Mouse (Mus musculus): ENCODE data around the gene 6030408B16Rik. TPM values are rescaled to one million over a fixed set of nuclear protein-coding genes. Genes with fewer than 3 reads are reported as not detected.

The 6030408B16Rik gene
- total and polyA plus RNA-seq, 3 experiments, result 0.70 to 6.3 (median 1.1) TPM

DNA sequence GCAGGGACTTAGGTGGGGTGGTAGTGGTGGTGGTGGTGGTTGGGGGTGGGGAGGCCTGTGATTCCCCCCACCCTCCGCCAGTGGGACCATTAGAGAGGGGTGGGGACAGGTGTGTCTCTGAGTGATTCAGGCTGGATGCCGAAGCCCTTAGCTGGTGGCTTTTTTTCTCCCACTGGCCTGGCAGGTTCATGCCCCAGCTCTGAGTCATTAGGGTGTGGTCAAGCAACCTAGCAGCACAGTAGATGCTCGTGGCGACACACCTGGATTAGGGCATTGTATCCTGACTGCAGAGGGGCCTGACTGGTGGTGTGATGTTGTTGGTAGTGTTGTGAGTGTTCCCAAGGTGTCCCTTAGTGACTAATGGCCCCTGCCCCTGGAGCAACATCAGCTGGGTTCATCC, 38.1 kb downstream of the 6030408B16Rik start:
- 70% methylated on average over 4 of the region's 4 CpGs for WGBS
- intact Hi-C loops (cut with DNase I), result no loop called here
- DNase-seq, result no peak
- H3K9ac ChIP-seq (ENCODE audit: low read depth, low read length), result no peak overlapping the region
- no peak overlapping the region for H3K4me3 ChIP-seq
- no peaks in the 10 kb centered on the region for H3K27me3 ChIP-seq (ENCODE audit: control insufficient read depth, insufficient read depth, low read length)
- H3K79me2 ChIP-seq (replicated peaks; ENCODE audit: control insufficient read depth, insufficient read depth, low read length), result no peaks in the 10 kb centered on the region
- H3K4me1 ChIP-seq (ENCODE audit: control insufficient read depth, insufficient read depth, low read length), result no peaks in the 10 kb centered on the region
- H3K27ac ChIP-seq, result no peak overlapping the region
- H3K36me3 ChIP-seq (ENCODE audit: control insufficient read depth, insufficient read depth, low read length), result no peaks in the 10 kb centered on the region
- TF ChIP-seq CTCF (IDR thresholded peaks at IDR 0.05) (no peak), EP300 (IDR thresholded peaks at IDR 0.05; ENCODE audit: insufficient read depth, low read depth, low read length) (no peak), POLR2A (IDR thresholded peaks at IDR 0.05; ENCODE audit: insufficient read depth, low read depth, low read length) (no peak)

- H3K79me2 ChIP-seq (replicated peaks; ENCODE audit: control insufficient read depth, insufficient read depth, low read length), result no peaks in the 10 kb centered on the region
- intact Hi-C loops (cut with DNase I), result no loop called here
- no peak overlapping the region for H3K27ac ChIP-seq
- H3K4me3 ChIP-seq, result no peak overlapping the region
- no peaks in the 10 kb centered on the region for H3K27me3 ChIP-seq (ENCODE audit: control insufficient read depth, insufficient read depth, low read length)
- TF ChIP-seq EP300 (IDR thresholded peaks at IDR 0.05; ENCODE audit: insufficient read depth, low read depth, low read length), result no peak
- no peak for TF ChIP-seq CTCF (IDR thresholded peaks at IDR 0.05)
- TF ChIP-seq POLR2A (IDR thresholded peaks at IDR 0.05; ENCODE audit: insufficient read depth, low read depth, low read length), result no peak
- 60% methylated on average over 4 of the region's 4 CpGs for WGBS
- no peaks in the 10 kb centered on the region for H3K36me3 ChIP-seq (ENCODE audit: control insufficient read depth, insufficient read depth, low read length)
- peaks cover 3% of the 10 kb centered on the region; the same call in 1 of the 2 replicates for H3K4me1 ChIP-seq (ENCODE audit: control insufficient read depth, insufficient read depth, low read length)
- peak in 1 of 2 experiments; percentile 59 for DNase-seq
- H3K9ac ChIP-seq (ENCODE audit: low read depth, low read length), result no peak overlapping the region
These were observed 39.4 kb downstream of the 6030408B16Rik start for GRCm38 (mm10) chr15:101332370-101332769.

GRCm38 (mm10) chr15:101333165-101333564, 40.2 kb downstream of the 6030408B16Rik start:
- WGBS, result 34% methylated on average over 1 of the region's 1 CpGs
- Histone ChIP-seq H3K4me1 (ENCODE audit: control insufficient read depth, insufficient read depth, low read length) (peaks cover 4% of the 10 kb centered on the region; the same call in 1 of the 2 replicates), H3K27me3 (ENCODE audit: control insufficient read depth, insufficient read depth, low read length) (no peaks in the 10 kb centered on the region), H3K36me3 (ENCODE audit: control insufficient read depth, insufficient read depth, low read length) (no peaks in the 10 kb centered on the region), H3K79me2 (replicated peaks; ENCODE audit: control insufficient read depth, insufficient read depth, low read length) (no peaks in the 10 kb centered on the region), H3K9ac (ENCODE audit: low read depth, low read length) (no peak overlapping the region), H3K4me3 (no peak overlapping the region), H3K27ac (no peak overlapping the region)
- intact Hi-C loops (cut with DNase I), result no loop called here
- no peak for DNase-seq
- TF ChIP-seq POLR2A (IDR thresholded peaks at IDR 0.05; ENCODE audit: insufficient read depth, low read depth, low read length), result no peak
- no peak for TF ChIP-seq EP300 (IDR thresholded peaks at IDR 0.05; ENCODE audit: insufficient read depth, low read depth, low read length)
- no peak for TF ChIP-seq CTCF (IDR thresholded peaks at IDR 0.05)

DNA sequence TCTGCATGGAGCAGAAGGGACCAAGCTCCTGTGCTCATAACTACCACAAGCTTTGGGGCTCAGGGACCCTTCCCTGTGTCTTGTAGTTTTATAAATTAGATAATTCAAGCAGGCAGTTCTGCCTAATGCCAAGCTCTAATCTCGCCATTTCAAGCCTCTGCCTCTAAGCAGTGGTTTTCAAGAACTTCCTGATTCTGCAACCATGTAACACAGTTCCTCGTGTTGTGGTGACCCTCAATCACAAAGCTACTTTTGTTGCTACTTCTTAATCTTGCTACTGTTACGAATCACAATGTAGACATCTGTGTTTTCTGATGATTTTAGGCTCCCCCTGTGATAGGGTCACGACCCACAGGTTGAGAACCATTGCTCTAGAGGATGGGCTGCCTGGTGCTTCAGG, 40.6 kb downstream of the 6030408B16Rik start:
- no peak overlapping the region for H3K9ac ChIP-seq (ENCODE audit: low read depth, low read length)
- H3K27me3 ChIP-seq (ENCODE audit: control insufficient read depth, insufficient read depth, low read length), result no peaks in the 10 kb centered on the region
- H3K27ac ChIP-seq, result no peak overlapping the region
- 65% methylated on average over 4 of the region's 4 CpGs for WGBS
- TF ChIP-seq EP300 (IDR thresholded peaks at IDR 0.05; ENCODE audit: insufficient read depth, low read depth, low read length) (no peak), CTCF (IDR thresholded peaks at IDR 0.05) (no peak), POLR2A (IDR thresholded peaks at IDR 0.05; ENCODE audit: insufficient read depth, low read depth, low read length) (no peak)
- DNase-seq, result no peak
- intact Hi-C loops (cut with DNase I), result no loop called here
- H3K4me3 ChIP-seq, result no peak overlapping the region
- H3K36me3 ChIP-seq (ENCODE audit: control insufficient read depth, insufficient read depth, low read length), result no peaks in the 10 kb centered on the region
- H3K79me2 ChIP-seq (replicated peaks; ENCODE audit: control insufficient read depth, insufficient read depth, low read length), result no peaks in the 10 kb centered on the region
- peaks cover 5% of the 10 kb centered on the region; the same call in 1 of the 2 replicates for H3K4me1 ChIP-seq (ENCODE audit: control insufficient read depth, insufficient read depth, low read length)

- H3K27ac ChIP-seq, result peak overlapping the region; percentile 20
These were observed 43.6 kb downstream of the 6030408B16Rik start for GRCm38 (mm10) chr15:101336474-101337174.

GRCm38 (mm10) chr15:101338359-101338758, 45.3 kb downstream of the 6030408B16Rik start:
- 60% methylated on average over 4 of the region's 4 CpGs for WGBS
- H3K4me3 ChIP-seq, result no peak overlapping the region
- no peak overlapping the region for H3K27ac ChIP-seq
- no peak for DNase-seq
- H3K9ac ChIP-seq (ENCODE audit: low read depth, low read length), result no peak overlapping the region
- H3K36me3 ChIP-seq (ENCODE audit: control insufficient read depth, insufficient read depth, low read length), result no peaks in the 10 kb centered on the region
- peaks cover 5% of the 10 kb centered on the region; the same call in 1 of the 2 replicates for H3K4me1 ChIP-seq (ENCODE audit: control insufficient read depth, insufficient read depth, low read length)
- no peaks in the 10 kb centered on the region for H3K27me3 ChIP-seq (ENCODE audit: control insufficient read depth, insufficient read depth, low read length)
- intact Hi-C loops (cut with DNase I), result loop anchor here (2.0 to 5.0 kb wide), 4 partner anchors 158 to 729 kb away; no protein-coding TSS in a partner anchor
- no peak for TF ChIP-seq EP300 (IDR thresholded peaks at IDR 0.05; ENCODE audit: insufficient read depth, low read depth, low read length)
- H3K79me2 ChIP-seq (replicated peaks; ENCODE audit: control insufficient read depth, insufficient read depth, low read length), result no peaks in the 10 kb centered on the region

More at GRCm38 (mm10) chr15:101336474-101337174, 43.6 kb downstream of the 6030408B16Rik start:
- TF ChIP-seq CTCF (IDR thresholded peaks at IDR 0.05), result no peak
- TF ChIP-seq EP300 (IDR thresholded peaks at IDR 0.05; ENCODE audit: insufficient read depth, low read depth, low read length), result no peak
- TF ChIP-seq POLR2A (IDR thresholded peaks at IDR 0.05; ENCODE audit: insufficient read depth, low read depth, low read length), result no peak
- Histone ChIP-seq H3K36me3 (ENCODE audit: control insufficient read depth, insufficient read depth, low read length) (no peaks in the 10 kb centered on the region), H3K9ac (ENCODE audit: low read depth, low read length) (no peak overlapping the region), H3K27me3 (ENCODE audit: control insufficient read depth, insufficient read depth, low read length) (no peaks in the 10 kb centered on the region), H3K79me2 (replicated peaks; ENCODE audit: control insufficient read depth, insufficient read depth, low read length) (no peaks in the 10 kb centered on the region), H3K4me3 (no peak overlapping the region), H3K4me1 (ENCODE audit: control insufficient read depth, insufficient read depth, low read length) (peaks cover 5% of the 10 kb centered on the region; the same call in 1 of the 2 replicates)
- WGBS, result 39% methylated on average over 24 of the region's 24 CpGs
- intact Hi-C loops (cut with DNase I), result loop anchor here (5.0 kb wide), 1 partner anchor 731 kb away; no protein-coding TSS in a partner anchor
- DNase-seq, result no peak

All from heart, adult 2 months (tissue).